Mouse (Mus musculus): Measurements from ENCODE around the gene 2010111I01Rik.

DNA sequence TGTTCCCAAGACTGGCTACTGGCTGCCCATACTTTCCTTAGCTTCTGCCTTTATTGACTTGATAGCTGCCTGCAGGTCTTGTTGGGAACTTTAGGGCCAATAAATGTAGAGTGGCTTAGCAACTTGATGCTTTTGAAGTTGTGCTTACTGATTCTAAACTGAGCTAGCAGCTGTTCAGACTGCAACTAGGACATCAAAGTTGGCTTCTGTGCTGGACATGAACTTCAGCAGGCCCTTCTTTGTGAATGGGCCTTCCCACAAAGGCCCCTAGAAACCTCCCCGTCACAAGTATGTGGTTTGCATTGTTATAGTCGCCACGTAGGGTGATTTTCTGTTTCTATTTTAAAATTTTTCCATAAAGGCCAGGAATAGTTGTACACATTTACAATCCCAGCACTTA is 19.8 kb downstream of the 2010111I01Rik start:
- TF ChIP-seq SRF (IDR thresholded peaks at IDR 0.05; ENCODE audit: control insufficient read depth, insufficient read length, low read depth), result no peak
- TF ChIP-seq USF1 (IDR thresholded peaks at IDR 0.05; ENCODE audit: low read depth), result no peak
- peak; percentile 7 to 44 (median 26) for TF ChIP-seq MYOD1 (IDR thresholded peaks at IDR 0.05; ENCODE audit: control insufficient read depth in 1 of 3, insufficient read length in 2 of 3, low read depth in 2 of 3)
- TF ChIP-seq POLR2A (IDR thresholded peaks at IDR 0.05; ENCODE audit: insufficient read length, low read depth), result no peak
- TF ChIP-seq POLR2AphosphoS2 (IDR thresholded peaks at IDR 0.05; ENCODE audit: insufficient read length, low read depth), result no peak
- no peak for TF ChIP-seq CEBPB (IDR thresholded peaks at IDR 0.05; ENCODE audit: insufficient read depth, poor library complexity, severe bottlenecking)
